Mouse (Mus musculus): Measurements from ENCODE around the gene Tie1.

Tie1 gene

GRCm38 (mm10) chr4:118476773-118477530 is 12.9 kb downstream of the Tie1 start:
- DNase-seq (ENCODE audit: low spot score in 2 of 2), result no peak

GRCm38 (mm10) chr4:118472687-118473086 is 17.2 kb downstream of the Tie1 start:
- no peak for DNase-seq (ENCODE audit: low spot score in 2 of 2)

DNA sequence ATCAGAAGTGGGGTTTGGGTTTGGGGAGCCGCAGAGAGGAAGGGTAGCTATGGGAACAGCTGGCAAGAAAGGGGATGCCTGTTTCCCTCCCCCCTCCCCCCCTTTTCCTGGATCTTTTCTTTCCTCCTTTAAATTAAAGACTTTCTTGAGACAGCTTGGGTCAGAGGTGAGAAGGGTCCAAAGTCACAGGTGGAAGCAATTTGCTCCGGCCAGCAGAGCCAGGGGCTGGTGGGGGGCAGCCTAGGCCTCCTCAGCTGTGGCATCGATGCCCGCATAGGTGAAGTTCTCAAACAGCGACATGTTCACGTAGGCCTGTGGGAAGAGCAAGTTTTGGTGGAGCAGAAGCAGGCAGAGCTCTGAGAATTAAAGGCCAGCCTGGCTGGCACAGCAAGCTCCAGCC is 18.6 kb downstream of the Tie1 start:
- DNase-seq (ENCODE audit: low spot score in 2 of 2), result no peak

DNA sequence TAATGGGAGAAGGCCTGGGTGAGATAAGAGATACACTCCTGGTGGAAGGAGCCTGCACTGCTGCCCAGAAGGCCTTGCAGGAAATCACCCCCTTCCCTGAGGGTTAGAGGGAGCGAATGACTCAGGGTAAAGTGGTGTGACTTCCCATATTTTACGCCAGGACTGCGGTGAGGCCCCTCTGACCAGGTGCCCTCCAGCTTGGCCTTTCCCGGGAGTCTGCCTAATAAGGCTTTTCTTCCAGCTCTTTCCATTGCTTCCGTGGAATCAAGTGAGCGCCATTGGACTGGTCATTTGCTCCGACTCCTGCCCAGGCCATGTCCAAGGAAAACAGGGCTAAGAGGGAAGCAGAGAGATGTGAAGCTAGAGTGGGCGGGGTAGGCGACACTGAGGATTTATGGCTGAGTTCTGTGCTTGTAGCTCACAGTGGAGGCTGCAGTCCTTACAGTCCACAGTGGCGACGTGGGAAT is 24.1 kb downstream of the Tie1 start:
- DNase-seq (ENCODE audit: low spot score in 2 of 2), result no peak

DNA sequence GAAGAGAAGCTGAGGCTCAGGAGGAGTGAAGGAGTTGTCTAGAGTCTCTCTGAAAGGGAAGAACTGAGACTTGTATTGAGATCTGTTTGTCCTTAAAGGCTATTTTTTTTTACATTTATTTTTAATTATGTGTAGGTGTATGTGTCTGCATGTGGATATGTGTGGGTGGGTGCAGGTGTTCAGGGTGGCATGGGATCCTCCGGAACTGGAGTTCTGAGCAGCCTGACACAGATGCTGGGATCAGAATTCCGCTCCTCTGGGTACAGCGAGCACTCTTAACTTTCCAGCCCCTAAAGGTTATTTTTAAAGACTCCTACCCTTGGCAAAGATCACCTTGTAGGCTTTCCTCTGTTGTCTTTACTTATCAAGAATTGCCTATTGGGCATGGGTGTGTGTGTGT is 24.9 kb downstream of the Tie1 start:
- DNase-seq (ENCODE audit: low spot score in 2 of 2), result peak; percentile 21 to 45

DNA sequence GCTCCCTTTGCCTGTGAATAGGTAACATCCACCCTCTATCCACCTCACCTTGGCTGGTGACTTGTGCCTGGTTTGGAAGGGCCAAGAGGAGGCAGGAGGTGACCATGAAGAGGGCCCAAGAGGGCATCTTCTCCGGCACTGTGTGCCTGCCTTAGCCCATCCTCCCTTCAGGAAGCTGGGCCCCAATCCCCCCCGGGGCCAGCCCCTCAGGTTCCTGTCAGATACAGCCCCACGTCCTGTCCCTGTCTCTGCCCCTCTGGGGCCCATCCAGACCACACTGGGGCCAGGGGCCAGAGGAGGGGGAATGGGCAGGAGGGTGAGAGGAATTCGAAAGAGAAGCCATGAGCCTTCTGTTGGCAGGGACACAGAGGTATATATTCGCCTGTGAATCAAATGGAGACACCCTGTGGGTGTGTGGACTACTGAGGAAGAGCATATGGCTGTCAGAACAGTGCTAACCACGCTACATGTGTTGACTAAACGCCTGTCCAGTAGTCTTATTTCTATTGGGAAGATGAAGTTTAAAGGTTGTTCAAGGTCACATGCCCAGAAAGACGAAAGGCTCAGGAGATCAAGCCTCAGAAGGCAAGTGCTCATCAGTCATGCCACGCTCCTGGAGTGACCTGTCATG is 32.4 kb downstream of the Tie1 start, which contains the start of gene Mpl:
TSS of gene Mpl (minus strand) at position 169 of the 631 bp plus-strand sequence.
- DNase-seq (ENCODE audit: low spot score in 2 of 2), result no peak

- no peak for DNase-seq (ENCODE audit: low spot score in 2 of 2)
These were observed 43.3 kb downstream of the Tie1 start for GRCm38 (mm10) chr4:118446415-118447153.

DNA sequence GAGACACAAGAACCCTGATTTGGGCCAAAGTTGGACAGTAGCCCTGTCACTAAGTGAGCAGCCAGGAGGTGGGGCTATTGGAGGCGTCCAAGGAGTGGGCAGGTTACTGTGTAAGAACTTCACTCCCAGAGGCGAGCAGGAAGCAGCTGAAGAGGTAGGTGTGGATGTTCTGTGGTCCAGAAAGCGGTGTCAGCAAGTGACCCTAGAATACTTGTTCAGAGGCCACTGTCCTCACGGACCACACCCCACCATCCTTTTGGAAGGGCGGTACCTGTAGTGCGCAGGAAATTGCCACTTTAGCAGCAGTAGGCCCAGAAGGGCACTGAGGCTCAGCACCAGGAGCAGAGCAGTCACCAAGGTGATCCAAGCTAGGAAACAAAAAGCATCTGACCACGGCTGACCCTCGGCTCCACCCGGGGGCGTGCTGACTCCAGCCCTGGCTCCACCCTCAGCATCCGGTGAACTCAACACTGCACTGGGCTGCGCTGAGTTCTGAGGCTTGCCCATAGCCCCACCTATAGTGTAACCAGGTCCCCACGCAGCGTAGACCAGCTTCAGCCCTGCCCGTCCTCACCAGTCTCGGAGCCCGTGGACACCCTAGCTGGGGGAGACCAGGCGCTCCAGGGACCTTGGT is 44.0 kb downstream of the Tie1 start:
- DNase-seq (ENCODE audit: low spot score in 2 of 2), result no peak

GRCm38 (mm10) chr4:118445088-118445487 is 44.8 kb downstream of the Tie1 start:
- DNase-seq (ENCODE audit: low spot score in 2 of 2), result peak in 1 of 2 experiments; percentile 69

GRCm38 (mm10) chr4:118437829-118438253 is 52.0 kb downstream of the Tie1 start:
- no peak for DNase-seq (ENCODE audit: low spot score in 2 of 2)

DNA sequence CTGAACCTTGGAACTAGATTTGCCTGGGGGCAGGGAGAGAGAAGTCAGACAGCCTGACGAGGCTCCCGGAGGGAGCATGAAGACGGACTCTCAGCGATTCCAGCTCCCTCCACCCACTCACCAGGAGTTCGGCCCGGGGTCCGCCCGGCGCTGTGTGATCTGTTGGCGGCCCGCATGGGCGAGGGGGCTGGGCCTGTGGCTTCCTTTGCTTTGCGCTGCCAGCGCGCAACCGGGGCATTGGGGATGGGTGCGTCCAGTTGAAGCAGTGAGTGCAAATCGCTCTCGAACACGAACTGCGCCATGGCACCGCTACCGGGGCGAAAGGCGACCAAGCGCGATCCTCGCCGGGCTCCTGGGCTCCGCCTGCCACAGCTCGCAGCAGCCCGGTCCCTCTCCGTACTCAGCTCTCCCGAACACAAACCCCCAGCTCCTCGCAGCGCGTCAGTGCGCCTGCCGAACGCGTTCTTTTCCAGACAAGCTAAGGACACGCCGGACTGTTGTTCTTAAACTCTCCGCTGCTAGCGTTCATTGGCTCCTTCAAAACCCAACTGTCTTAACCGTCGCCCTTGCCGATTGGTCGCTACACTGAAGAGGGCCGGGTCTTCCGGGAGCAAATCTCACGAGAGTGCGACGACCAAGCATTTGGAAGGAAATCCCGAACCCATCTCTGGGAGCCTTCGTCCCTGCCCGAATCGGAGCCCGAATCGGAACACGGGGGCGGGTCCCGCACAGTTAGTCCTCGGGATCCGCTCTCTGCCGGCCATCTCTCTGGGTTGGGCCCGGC is 52.8 kb downstream of the Tie1 start, which contains the start of gene Cdc20:
TSS of gene Cdc20 (minus strand) at position 533 of the 784 bp plus-strand sequence.
- peak; percentile 82 to 85 for DNase-seq (ENCODE audit: low spot score in 2 of 2)

DNA sequence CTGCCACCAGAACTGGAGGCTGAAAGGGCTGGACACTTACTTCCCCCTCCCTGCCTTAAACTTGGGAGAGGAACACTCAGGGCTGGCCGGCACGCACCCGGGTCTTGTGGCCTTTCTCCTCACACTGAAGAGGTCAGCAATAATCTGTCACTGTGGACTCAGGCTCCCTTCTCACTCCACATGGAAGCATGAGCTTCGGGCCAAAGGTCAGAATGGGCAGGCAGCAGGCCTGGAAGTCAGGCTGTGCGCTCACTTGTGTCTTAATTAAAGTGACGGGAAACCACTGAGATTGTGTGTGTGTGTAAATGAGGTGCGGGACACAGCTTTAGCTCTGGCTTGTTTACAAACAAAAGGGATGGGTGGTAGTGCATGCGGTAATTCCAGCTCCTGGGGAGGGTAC is 57.5 kb downstream of the Tie1 start:
- no peak for DNase-seq (ENCODE audit: low spot score in 2 of 2)

- DNase-seq (ENCODE audit: low spot score in 2 of 2), result no peak
These were observed 60.5 kb downstream of the Tie1 start for GRCm38 (mm10) chr4:118429215-118429895.

- DNase-seq (ENCODE audit: low spot score in 2 of 2), result no peak
These were observed 61.2 kb downstream of the Tie1 start for GRCm38 (mm10) chr4:118428531-118429214.

DNA sequence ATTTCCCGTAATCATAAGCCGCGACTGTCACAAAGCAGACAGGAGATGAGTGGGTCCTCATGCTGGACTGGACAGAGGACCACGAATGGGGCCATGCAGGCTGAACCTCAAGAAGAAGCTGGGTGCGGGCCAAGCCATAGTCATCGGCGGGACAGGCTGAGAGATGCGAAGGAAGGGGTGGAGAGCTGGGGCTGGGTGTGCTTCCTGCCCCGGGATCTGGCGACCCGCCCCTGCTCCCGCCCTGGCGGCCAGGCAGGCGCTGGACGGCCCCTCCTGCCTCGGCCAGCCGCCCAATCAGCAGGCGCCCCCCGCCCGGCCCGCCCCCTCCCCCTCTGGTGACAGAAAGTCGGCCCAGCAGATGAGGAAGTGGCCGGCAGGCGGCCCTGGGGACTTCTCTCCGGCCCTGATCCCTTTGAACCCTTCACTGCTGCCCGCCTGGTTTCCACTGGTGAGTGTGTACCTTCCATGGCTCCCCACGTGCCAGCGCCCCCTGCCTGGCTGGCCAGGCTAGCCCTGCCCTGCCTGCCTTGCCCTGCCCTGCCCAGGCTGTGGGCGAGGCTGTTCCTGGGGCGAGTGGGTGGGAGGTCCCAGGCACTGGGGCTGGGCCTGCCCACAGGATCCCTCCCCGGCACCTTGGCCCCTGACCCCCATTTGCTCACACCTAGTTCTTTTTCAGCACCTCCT is 62.0 kb downstream of the Tie1 start, which contains the start of gene Elovl1:
TSS of gene Elovl1 (plus strand) at position 326 of the 684 bp plus-strand sequence.
- peak; percentile 53 to 54 for DNase-seq (ENCODE audit: low spot score in 2 of 2)

DNA sequence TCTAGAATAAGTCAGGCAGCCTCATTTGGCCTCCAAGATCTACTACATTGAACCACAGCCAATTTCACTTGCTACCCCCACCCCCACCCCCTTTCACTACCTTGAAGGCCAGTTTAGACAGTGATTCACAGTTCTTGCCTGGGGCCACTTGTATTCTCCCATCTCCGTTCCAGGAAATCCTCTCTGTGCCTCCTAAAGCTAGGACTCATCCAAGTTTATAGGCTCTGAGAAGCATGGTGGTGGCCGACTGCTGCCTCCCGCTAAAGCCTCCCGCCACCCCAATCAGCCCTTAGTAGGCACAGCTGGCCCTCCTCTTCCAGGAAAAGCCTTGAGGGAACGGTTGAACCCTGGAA is 62.5 kb downstream of the Tie1 start:
- DNase-seq (ENCODE audit: low spot score in 2 of 2), result no peak

DNA sequence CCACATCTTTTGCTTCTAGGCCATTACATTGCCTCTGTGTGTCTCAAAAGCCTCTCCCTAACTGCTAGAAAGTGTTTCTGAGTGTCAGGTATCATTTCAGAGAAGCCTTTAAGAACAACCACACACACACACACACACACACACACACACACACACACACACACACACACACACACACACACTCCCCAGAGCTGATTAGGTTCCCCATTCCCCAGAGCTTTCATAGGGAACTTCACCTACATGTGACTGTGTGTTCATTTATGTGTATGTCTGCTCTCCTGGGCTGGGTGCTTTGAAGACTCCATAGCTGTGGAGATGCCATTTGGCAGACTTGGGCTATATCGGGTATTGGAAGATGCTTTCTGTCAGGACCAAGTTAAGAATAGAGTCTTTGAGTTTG is 64.5 kb downstream of the Tie1 start:
- no peak for DNase-seq (ENCODE audit: low spot score in 2 of 2)

- no peak for DNase-seq (ENCODE audit: low spot score in 2 of 2)
These were observed 65.2 kb downstream of the Tie1 start for GRCm38 (mm10) chr4:118424541-118425160.

DNA sequence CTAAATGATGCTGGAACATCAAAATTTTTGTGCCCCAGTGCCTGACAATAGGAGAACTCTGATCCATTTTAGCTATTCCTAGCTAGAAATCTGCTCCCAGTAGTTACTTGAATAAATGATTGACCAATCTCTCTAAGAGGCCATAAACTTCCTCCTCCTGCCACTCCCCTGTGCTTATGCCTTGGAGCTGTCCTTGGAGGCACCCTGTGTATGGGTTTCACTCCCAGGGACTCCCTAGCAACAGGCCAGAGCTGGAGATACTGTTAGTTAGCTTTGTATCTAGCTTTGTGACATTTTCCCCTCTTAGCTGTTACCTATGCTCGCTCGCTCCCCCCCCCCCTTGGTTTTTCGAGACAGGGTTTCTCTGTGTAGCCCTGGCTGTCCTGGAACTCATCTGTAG is 68.5 kb downstream of the Tie1 start:
- DNase-seq (ENCODE audit: low spot score in 2 of 2), result no peak

Data from right cerebral cortex, postnatal 36 days (tissue).